Mouse (Mus musculus): ENCODE data around the gene Bcar3. TPM values are rescaled to one million over a fixed set of nuclear protein-coding genes. Genes with fewer than 3 reads are reported as not detected.
A peak's percentile ranks its signal among the peaks of the same experiment; 100 is the strongest.

Gene Bcar3
- total and polyA plus RNA-seq, 3 experiments: 47.4 to 61.2 (median 52.0) TPM

- Histone ChIP-seq H3K27ac (ENCODE audit: insufficient read depth, low read depth) (no peak overlapping the region), H3K9me3 (replicated peaks; ENCODE audit: low read length) (no peaks in the 10 kb centered on the region), H3K36me3 (replicated peaks in 1 of 2; ENCODE audit: control insufficient read depth in 1 of 2, insufficient read depth in 1 of 2, low read length in 1 of 2) (no peaks in the 10 kb centered on the region), H3K4me1 (ENCODE audit: control insufficient read depth in 1 of 2, insufficient read depth in 2 of 2) (peaks cover 9 to 40% of the 10 kb centered on the region in 2 experiments; a peak in 3 of 4 replicates), H3K4me2 (ENCODE audit: insufficient read depth, low read depth, poor library complexity, severe bottlenecking) (no peak overlapping the region), H3K9ac (ENCODE audit: insufficient read depth, low read depth) (no peak overlapping the region), H3K79me2 (replicated peaks; ENCODE audit: control insufficient read depth, extremely low read depth, insufficient read depth, poor library complexity, severe bottlenecking) (no peaks in the 10 kb centered on the region), H3K4me3 (replicated peaks in 1 of 3; ENCODE audit: low read depth in 2 of 3, low read length in 2 of 3, poor library complexity in 1 of 3) (no peak overlapping the region), H3K27me3 (replicated peaks) (no peaks in the 10 kb centered on the region)
- in situ Hi-C loops (cut with MboI; ENCODE audit: low pct_ligation_motif_present, low pct_unique_long_range_greater_than_20kb, low sequenced_read_pairs) (loop anchor here (5.0 to 25.0 kb wide), 2 partner anchors 345 to 615 kb away; partner anchors contain the start of genes 1810037I17Rik and Gm10959), dilution Hi-C loops (cut with MboI; ENCODE audit: extremely low pct_ligation_motif_present, extremely low pct_unique_long_range_greater_than_20kb, low sequenced_read_pairs) (no loop called here)
- DNase-seq (ENCODE audit: extremely low read depth): no peak
- TF ChIP-seq POLR2A (IDR thresholded peaks at IDR 0.05; ENCODE audit: low read depth, low read length): no peak
- TF ChIP-seq MYC (IDR thresholded peaks at IDR 0.05; ENCODE audit: low read depth, low read length): no peak
- no peak for TF ChIP-seq ELF1 (IDR thresholded peaks at IDR 0.05; ENCODE audit: low read depth, low read length)
- no peak for TF ChIP-seq PAX5 (IDR thresholded peaks at IDR 0.05; ENCODE audit: low read length)
- TF ChIP-seq JUN (IDR thresholded peaks at IDR 0.05; ENCODE audit: insufficient read depth, low read depth, low read length): no peak
- TF ChIP-seq ZMIZ1 (IDR thresholded peaks at IDR 0.05; ENCODE audit: low read depth, low read length): no peak
- no peak for TF ChIP-seq NRF1 (IDR thresholded peaks at IDR 0.05; ENCODE audit: low read depth, low read length)
- TF ChIP-seq TCF12 (IDR thresholded peaks at IDR 0.05; ENCODE audit: low read depth, low read length): no peak
- TF ChIP-seq KAT2A (IDR thresholded peaks at IDR 0.05; ENCODE audit: insufficient replicate concordance, low read length): no peak
- no peak for TF ChIP-seq MAFK (IDR thresholded peaks at IDR 0.05; ENCODE audit: insufficient replicate concordance, low read length)
- no peak for TF ChIP-seq MEF2A (IDR thresholded peaks at IDR 0.05; ENCODE audit: borderline replicate concordance, low read depth, low read length)
- TF ChIP-seq UBTF (IDR thresholded peaks at IDR 0.05; ENCODE audit: low read depth, low read length): no peak
Observed at GRCm38 (mm10) chr3:122296979-122297378, 3.0 kb downstream of the Bcar3 start.

GRCm38 (mm10) chr3:122300983-122301919 lies 7.3 kb downstream of the Bcar3 start:
- in situ Hi-C loops (cut with MboI; ENCODE audit: low pct_ligation_motif_present, low pct_unique_long_range_greater_than_20kb, low sequenced_read_pairs) (no loop called here), dilution Hi-C loops (cut with MboI; ENCODE audit: extremely low pct_ligation_motif_present, extremely low pct_unique_long_range_greater_than_20kb, low sequenced_read_pairs) (no loop called here)
- Histone ChIP-seq H3K27ac (ENCODE audit: insufficient read depth, low read depth) (no peak overlapping the region), H3K4me1 (ENCODE audit: control insufficient read depth in 1 of 2, insufficient read depth in 2 of 2) (peaks cover 8 to 44% of the 10 kb centered on the region in 2 experiments; a peak in 3 of 4 replicates), H3K4me3 (replicated peaks in 1 of 3; ENCODE audit: low read depth in 2 of 3, low read length in 2 of 3, poor library complexity in 1 of 3) (no peak overlapping the region), H3K27me3 (replicated peaks) (no peaks in the 10 kb centered on the region), H3K4me2 (ENCODE audit: insufficient read depth, low read depth, poor library complexity, severe bottlenecking) (no peak overlapping the region), H3K9ac (ENCODE audit: insufficient read depth, low read depth) (no peak overlapping the region), H3K79me2 (replicated peaks; ENCODE audit: control insufficient read depth, extremely low read depth, insufficient read depth, poor library complexity, severe bottlenecking) (no peaks in the 10 kb centered on the region), H3K9me3 (replicated peaks; ENCODE audit: low read length) (no peaks in the 10 kb centered on the region), H3K36me3 (replicated peaks in 1 of 2; ENCODE audit: control insufficient read depth in 1 of 2, insufficient read depth in 1 of 2, low read length in 1 of 2) (no peaks in the 10 kb centered on the region)
- TF ChIP-seq KAT2A (IDR thresholded peaks at IDR 0.05; ENCODE audit: insufficient replicate concordance, low read length): no peak
- TF ChIP-seq ZNF384 (IDR thresholded peaks at IDR 0.05; ENCODE audit: low read depth, low read length): no peak
- no peak for TF ChIP-seq POLR2A (IDR thresholded peaks at IDR 0.05; ENCODE audit: low read depth, low read length)
- no peak for TF ChIP-seq IRF4 (IDR thresholded peaks at IDR 0.05; ENCODE audit: low read depth, low read length)
- TF ChIP-seq ZKSCAN1 (IDR thresholded peaks at IDR 0.05; ENCODE audit: borderline replicate concordance, low read depth, low read length): no peak
- TF ChIP-seq MEF2A (IDR thresholded peaks at IDR 0.05; ENCODE audit: borderline replicate concordance, low read depth, low read length): no peak
- peak; percentile 36; the same call in 1 of the 2 replicates for TF ChIP-seq MAFK (IDR thresholded peaks at IDR 0.05; ENCODE audit: insufficient replicate concordance, low read length)
- TF ChIP-seq PAX5 (IDR thresholded peaks at IDR 0.05; ENCODE audit: low read length): no peak
- no peak for TF ChIP-seq BHLHE40 (IDR thresholded peaks at IDR 0.05; ENCODE audit: low read depth, low read length)
- TF ChIP-seq NRF1 (IDR thresholded peaks at IDR 0.05; ENCODE audit: low read depth, low read length): peak; percentile 57
- TF ChIP-seq HCFC1 (IDR thresholded peaks at IDR 0.05; ENCODE audit: low read depth, low read length): no peak
- no peak for TF ChIP-seq RAD21 (IDR thresholded peaks at IDR 0.05; ENCODE audit: low read depth, low read length)
- no peak for TF ChIP-seq CHD2 (IDR thresholded peaks at IDR 0.05; ENCODE audit: low read length)
- TF ChIP-seq MAX (IDR thresholded peaks at IDR 0.05; ENCODE audit: low read length): no peak
- TF ChIP-seq JUND (conservative IDR thresholded peaks at IDR 0.05; ENCODE audit: low read depth, low read length): no peak
- DNase-seq (ENCODE audit: extremely low read depth): no peak
